Mouse (Mus musculus) liver, embryonic 12.5 days (tissue): ENCODE data around the gene Kif19a. TPM values are rescaled to one million over a fixed set of nuclear protein-coding genes. Genes with fewer than 3 reads are reported as not detected.

ENCODE experiments used
- ATAC-seq: fragments of 200-750 bp; cut with Nextera tagmentation; 2 replicates; pipeline ENCODE4 v1.8.0; 2017; ENCODE audit warnings: moderate number of reproducible peaks, mild to moderate bottlenecking, moderate library complexity
- H3K27ac ChIP-seq: fragments of 300-500 bp; sonication (generic); 2 replicates; pipeline ENCODE4 v1.5.1; 2016; ENCODE audit warnings: mild to moderate bottlenecking
- H3K27me3 ChIP-seq: fragments of 300-500 bp; sonication (generic); replicated peaks from 2 replicates; pipeline ENCODE4 v1.6.1; 2016; ENCODE audit warnings: mild to moderate bottlenecking, moderate library complexity
- H3K36me3 ChIP-seq: fragments of 300-500 bp; sonication (generic); 2 replicates; pipeline ENCODE4 v1.6.1; 2016; ENCODE audit warnings: mild to moderate bottlenecking, moderate library complexity
- H3K4me1 ChIP-seq: fragments of 300-500 bp; sonication (generic); 2 replicates; pipeline ENCODE4 v1.6.1; 2016
- H3K4me2 ChIP-seq: fragments of 300-500 bp; sonication (generic); 2 replicates; pipeline ENCODE4 v1.6.1; 2016; ENCODE audit warnings: mild to moderate bottlenecking, moderate library complexity
- H3K4me3 ChIP-seq: fragments of 300-500 bp; sonication (generic); 2 replicates; pipeline ENCODE4 v1.5.1; 2016; ENCODE audit warnings: mild to moderate bottlenecking, moderate library complexity
- H3K9ac ChIP-seq: fragments of 300-500 bp; sonication (generic); 2 replicates; pipeline ENCODE4 v1.6.1; 2016; ENCODE audit warnings: mild to moderate bottlenecking, moderate library complexity
- H3K9me3 ChIP-seq: fragments of 300-500 bp; sonication (generic); replicated peaks from 2 replicates; pipeline ENCODE4 v1.6.1; 2016; ENCODE audit warnings: mild to moderate bottlenecking, moderate library complexity
- WGBS: fragments of 180-500 bp; shearing (Covaris S2); methylation state at CpG from one replicate; pipeline ENCODE4 v1.1.7; 2016; ENCODE audit not compliant: insufficient replicate concordance; 5-methylcytosine and 5-hydroxymethylcytosine counted together
- polyA plus RNA-seq: library from polyadenylated mRNA; unstranded; fragments of >200 nt; fragmentation: Nextera tagmentation; extraction: Ambion mirVana; gene quantifications from 2 replicates; pipeline ENCODE4 v1.2.1, GENCODE M21; 2016

The Kif19a gene
- polyA plus RNA-seq, 1 experiment from 2014 or later, result not detected

- no peaks in the 10 kb centered on the region for H3K36me3 ChIP-seq
- H3K9me3 ChIP-seq, result no peaks in the 10 kb centered on the region
- H3K27me3 ChIP-seq, result peaks cover 67% of the 10 kb centered on the region
- H3K4me1 ChIP-seq, result 0 out of 2 replicates have a peak, but pooled peaks cover 11% of the 10 kb centered on the region
- H3K9ac ChIP-seq, result no peak within 1 kb of the TSS
- H3K4me3 ChIP-seq, result 0 out of 2 replicates have a peak within 1 kb of the TSS, but pooled peaks have one; percentile 21
- 17% methylated on average over 4 of the region's 4 CpGs for WGBS
- no peak within 1 kb of the TSS for H3K27ac ChIP-seq
- H3K4me2 ChIP-seq, result peak within 1 kb of the TSS; percentile 52
- ATAC-seq, result no peak; the same call in 1 of the 2 replicates
These were observed 30.7 kb downstream of the Kif19a start, which contains the start of gene Btbd17 for GRCm38 (mm10) chr11:114795848-114796322. Gene Btbd17, minus strand, starts transcription at chr11:114795945.

DNA sequence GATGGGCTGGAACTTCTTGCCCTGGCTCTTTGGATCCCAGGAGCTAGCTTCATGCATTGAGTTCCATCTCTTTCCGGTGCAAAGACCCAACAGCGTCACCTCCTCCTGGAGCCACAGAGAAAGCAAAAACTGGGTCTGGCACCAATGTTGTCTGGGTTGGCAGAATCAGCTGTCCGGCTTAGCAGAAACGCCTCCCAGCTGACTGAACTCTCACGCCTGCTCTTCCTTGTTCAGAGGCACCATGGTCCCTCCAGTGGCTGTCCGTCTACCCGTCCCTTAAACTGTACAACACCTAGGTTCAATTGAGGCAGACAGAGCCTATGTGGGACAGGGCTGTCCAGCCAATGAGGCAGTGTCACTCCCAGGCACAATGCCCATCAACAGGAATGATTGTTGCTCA lies 32.0 kb downstream of the Kif19a start:
- Histone ChIP-seq H3K9ac (no peak overlapping the region), H3K4me2 (no peak overlapping the region), H3K27me3 (peaks cover 54% of the 10 kb centered on the region), H3K4me1 (0 out of 2 replicates have a peak, but pooled peaks cover 2% of the 10 kb centered on the region), H3K27ac (no peak overlapping the region), H3K36me3 (no peaks in the 10 kb centered on the region), H3K9me3 (no peaks in the 10 kb centered on the region), H3K4me3 (no peak overlapping the region)
- no peak for ATAC-seq
- WGBS, result 71% methylated on average over 7 of the region's 7 CpGs

GRCm38 (mm10) chr11:114797981-114798380 lies 32.8 kb downstream of the Kif19a start:
- 61% methylated on average over 3 of the region's 3 CpGs for WGBS
- H3K36me3 ChIP-seq, result no peaks in the 10 kb centered on the region
- H3K4me2 ChIP-seq, result no peak overlapping the region
- H3K27me3 ChIP-seq, result peaks cover 46% of the 10 kb centered on the region
- H3K27ac ChIP-seq, result no peak overlapping the region
- no peaks in the 10 kb centered on the region for H3K9me3 ChIP-seq
- H3K4me1 ChIP-seq, result no peaks in the 10 kb centered on the region; the same call in 1 of the 2 replicates
- ATAC-seq, result no peak
- H3K9ac ChIP-seq, result no peak overlapping the region
- no peak overlapping the region for H3K4me3 ChIP-seq

- 67% methylated on average over 3 of the region's 3 CpGs for WGBS
- Histone ChIP-seq H3K36me3 (no peaks in the 10 kb centered on the region), H3K9me3 (no peaks in the 10 kb centered on the region), H3K27me3 (peaks cover 40% of the 10 kb centered on the region), H3K9ac (no peak within 1 kb of the TSS), H3K4me1 (no peaks in the 10 kb centered on the region; the same call in 1 of the 2 replicates), H3K4me3 (no peak within 1 kb of the TSS), H3K4me2 (no peak within 1 kb of the TSS), H3K27ac (no peak within 1 kb of the TSS)
- ATAC-seq, result no peak
These were observed 33.4 kb downstream of the Kif19a start, which contains the start of gene Gpr142 for GRCm38 (mm10) chr11:114798624-114799023. Gene Gpr142, plus strand, starts transcription at chr11:114798924.

GRCm38 (mm10) chr11:114801906-114802305 lies 36.7 kb downstream of the Kif19a start:
- H3K36me3 ChIP-seq, result no peaks in the 10 kb centered on the region

DNA sequence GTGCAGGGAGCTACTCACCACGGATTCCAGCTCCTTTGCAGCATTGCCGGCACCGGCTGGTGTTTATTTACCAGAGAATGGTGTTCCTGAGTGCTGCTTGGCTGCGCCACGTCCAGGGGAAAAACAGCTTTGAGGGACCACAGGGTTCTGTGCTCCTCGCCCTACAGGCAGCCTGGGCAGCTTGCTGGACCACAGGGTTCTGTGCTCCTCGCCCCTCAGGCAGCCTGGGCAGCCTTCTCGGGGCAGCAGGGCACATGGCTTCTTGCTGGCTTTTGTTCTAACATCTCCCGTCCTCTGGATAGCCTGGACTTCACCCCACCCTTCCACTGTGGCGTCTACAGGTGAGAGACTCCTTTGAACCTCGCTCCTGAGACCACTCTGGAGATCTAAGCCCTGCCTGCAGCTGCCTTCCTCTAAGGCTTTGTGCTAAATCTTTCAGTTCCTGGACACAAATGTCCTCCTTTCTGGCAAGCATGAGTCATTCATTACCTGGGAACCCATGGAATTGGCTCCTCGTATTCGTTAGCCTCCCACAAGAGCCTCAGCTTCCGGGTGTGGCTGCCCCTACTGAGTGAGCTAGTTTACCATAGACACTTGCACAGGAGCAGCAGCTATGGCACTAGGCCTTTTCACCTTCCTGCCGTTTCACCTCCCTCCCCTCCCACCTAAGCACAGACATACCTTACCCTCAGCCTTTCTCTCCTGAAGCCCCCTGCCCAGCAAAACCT lies 37.5 kb downstream of the Kif19a start:
- H3K9ac ChIP-seq, result no peak overlapping the region
- 51% methylated on average over 15 of the region's 15 CpGs for WGBS
- no peak overlapping the region for H3K4me3 ChIP-seq

More at GRCm38 (mm10) chr11:114801906-114802305, 36.7 kb downstream of the Kif19a start:
- Histone ChIP-seq H3K27me3 (0 out of 2 replicates have a peak, but pooled peaks cover 7% of the 10 kb centered on the region), H3K4me1 (no peaks in the 10 kb centered on the region; the same call in 1 of the 2 replicates), H3K4me2 (no peak overlapping the region), H3K4me3 (no peak overlapping the region), H3K27ac (no peak overlapping the region), H3K9me3 (no peaks in the 10 kb centered on the region), H3K9ac (no peak overlapping the region)
- ATAC-seq, result no peak
- WGBS, result 74% methylated on average over 1 of the region's 1 CpGs

DNA sequence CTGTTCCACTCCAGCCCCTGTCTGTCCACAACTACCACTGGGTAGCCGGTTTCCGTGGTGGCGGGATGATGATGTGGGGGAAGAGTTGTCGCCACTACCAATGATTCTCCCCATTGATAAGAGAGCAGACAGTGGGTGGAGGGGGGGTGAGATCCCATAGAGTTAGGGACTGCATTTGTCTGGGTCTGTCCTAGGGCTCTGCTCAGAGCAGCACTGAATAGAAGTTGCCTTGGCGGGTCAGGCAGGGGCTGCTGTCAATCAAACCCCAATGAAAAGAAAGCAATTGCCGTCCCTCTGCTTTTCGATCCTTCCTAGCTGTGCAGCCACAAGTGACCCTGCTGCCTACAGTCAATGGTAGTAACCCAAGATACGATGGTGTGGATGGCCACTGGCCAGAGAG lies 38.8 kb downstream of the Kif19a start:
- Histone ChIP-seq H3K9ac (no peak overlapping the region), H3K27me3 (no peaks in the 10 kb centered on the region), H3K9me3 (no peaks in the 10 kb centered on the region), H3K27ac (no peak overlapping the region), H3K36me3 (no peaks in the 10 kb centered on the region), H3K4me3 (no peak overlapping the region), H3K4me2 (no peak overlapping the region), H3K4me1 (peaks cover 11% of the 10 kb centered on the region)
- WGBS, result 55% methylated on average over 8 of the region's 8 CpGs
- no peak for ATAC-seq

More for the DNA sequence above, 37.5 kb downstream of the Kif19a start:
- Histone ChIP-seq H3K4me1 (peaks cover 4% of the 10 kb centered on the region), H3K9me3 (no peaks in the 10 kb centered on the region), H3K4me2 (no peak overlapping the region), H3K27me3 (no peaks in the 10 kb centered on the region), H3K27ac (no peak overlapping the region), H3K36me3 (no peaks in the 10 kb centered on the region)
- no peak for ATAC-seq

- no peak overlapping the region for H3K9ac ChIP-seq
- H3K4me2 ChIP-seq, result no peak overlapping the region
- no peaks in the 10 kb centered on the region for H3K9me3 ChIP-seq
- H3K27me3 ChIP-seq, result no peaks in the 10 kb centered on the region
- 47% methylated on average over 2 of the region's 2 CpGs for WGBS
- H3K4me3 ChIP-seq, result no peak overlapping the region
- H3K27ac ChIP-seq, result no peak overlapping the region
- no peaks in the 10 kb centered on the region for H3K36me3 ChIP-seq
- peaks cover 11% of the 10 kb centered on the region for H3K4me1 ChIP-seq
- ATAC-seq, result no peak
These were observed 41.8 kb downstream of the Kif19a start for GRCm38 (mm10) chr11:114807025-114807424.

DNA sequence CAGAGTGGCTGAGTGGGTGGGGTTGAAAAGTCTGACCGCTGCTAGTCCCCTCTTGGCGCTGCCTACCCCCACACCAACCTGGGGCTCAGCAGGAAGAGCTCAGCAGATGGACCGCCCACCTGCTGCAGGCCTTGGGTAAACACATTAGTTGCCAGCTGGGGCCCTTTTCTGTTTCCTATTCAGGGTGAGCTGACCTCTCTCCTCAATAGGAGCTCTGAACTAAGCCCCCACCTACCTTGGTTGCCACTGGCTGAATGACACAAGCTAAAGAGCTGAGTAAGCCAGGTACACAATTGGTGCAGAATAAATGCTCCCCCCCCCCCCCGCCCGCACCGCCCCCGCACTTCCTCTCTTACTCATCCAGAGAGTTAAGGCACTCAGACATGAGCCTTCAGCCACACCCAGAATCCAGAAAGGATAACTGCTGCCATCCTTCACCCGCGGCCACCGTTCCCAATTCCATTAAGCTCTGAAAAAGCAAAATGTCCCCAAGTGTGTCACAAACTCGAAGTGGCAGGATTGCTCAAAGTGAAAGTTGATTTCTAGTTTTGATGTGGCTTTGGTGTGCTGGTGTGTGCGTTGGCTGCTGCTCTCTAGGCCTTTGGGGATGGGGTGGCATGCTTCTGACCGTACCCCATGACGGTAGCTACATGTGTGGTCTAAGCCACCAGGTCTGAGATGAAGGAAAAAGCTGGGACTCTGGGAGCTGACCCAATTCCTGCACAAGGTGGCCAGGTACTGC lies 42.7 kb downstream of the Kif19a start:
- peak; percentile 41; the same call in 1 of the 2 replicates for ATAC-seq
- Histone ChIP-seq H3K4me1 (peaks cover 12% of the 10 kb centered on the region), H3K9ac (no peak overlapping the region), H3K27ac (no peak overlapping the region), H3K36me3 (no peaks in the 10 kb centered on the region), H3K9me3 (no peaks in the 10 kb centered on the region), H3K4me3 (no peak overlapping the region), H3K4me2 (no peak overlapping the region), H3K27me3 (no peaks in the 10 kb centered on the region)
- 30% methylated on average over 14 of the region's 14 CpGs for WGBS

- H3K9ac ChIP-seq, result no peak overlapping the region
- H3K36me3 ChIP-seq, result no peaks in the 10 kb centered on the region
- H3K4me3 ChIP-seq, result no peak overlapping the region
- H3K27ac ChIP-seq, result no peak overlapping the region
- H3K27me3 ChIP-seq, result no peaks in the 10 kb centered on the region
- peaks cover 14% of the 10 kb centered on the region for H3K4me1 ChIP-seq
- H3K4me2 ChIP-seq, result no peak overlapping the region
- ATAC-seq, result no peak
- no peaks in the 10 kb centered on the region for H3K9me3 ChIP-seq
- 33% methylated on average over 1 of the region's 1 CpGs for WGBS
These were observed 44.2 kb downstream of the Kif19a start for GRCm38 (mm10) chr11:114809371-114809770.

GRCm38 (mm10) chr11:114810344-114810743 lies 45.2 kb downstream of the Kif19a start:
- Histone ChIP-seq H3K27me3 (no peaks in the 10 kb centered on the region), H3K4me2 (no peak overlapping the region), H3K36me3 (no peaks in the 10 kb centered on the region), H3K9me3 (no peaks in the 10 kb centered on the region), H3K9ac (no peak overlapping the region), H3K4me3 (no peak overlapping the region), H3K27ac (no peak overlapping the region), H3K4me1 (peaks cover 14% of the 10 kb centered on the region)
- WGBS, result 19% methylated on average over 4 of the region's 4 CpGs
- ATAC-seq, result no peak

GRCm38 (mm10) chr11:114812731-114813240 lies 47.6 kb downstream of the Kif19a start:
- H3K9me3 ChIP-seq, result no peaks in the 10 kb centered on the region
- no peak overlapping the region for H3K27ac ChIP-seq
- no peak overlapping the region for H3K4me3 ChIP-seq
- peak; percentile 31; the same call in 1 of the 2 replicates for ATAC-seq
- WGBS, result 21% methylated on average over 6 of the region's 6 CpGs
- peaks cover 9% of the 10 kb centered on the region for H3K4me1 ChIP-seq
- H3K9ac ChIP-seq, result no peak overlapping the region
- no peaks in the 10 kb centered on the region for H3K27me3 ChIP-seq
- H3K4me2 ChIP-seq, result no peak overlapping the region
- no peaks in the 10 kb centered on the region for H3K36me3 ChIP-seq
